Mouse (Mus musculus): ENCODE data around the gene Npr3.

Gene Npr3

GRCm38 (mm10) chr15:11906571-11907531 is at the start of gene Npr3:
Gene Npr3 (minus strand): TSS chr15:11907287.
- DNase-seq (ENCODE audit: low read depth in 2 of 2, low spot score in 2 of 2), result no peak

GRCm38 (mm10) chr15:11956129-11956528 is 49.0 kb upstream of the Npr3 start:
- no peak for DNase-seq (ENCODE audit: low read depth in 2 of 2, low spot score in 2 of 2)

GRCm38 (mm10) chr15:11954190-11954589 is 47.1 kb upstream of the Npr3 start:
- no peak for DNase-seq (ENCODE audit: low read depth in 2 of 2, low spot score in 2 of 2)

GRCm38 (mm10) chr15:11952159-11952558 is 45.1 kb upstream of the Npr3 start:
- no peak for DNase-seq (ENCODE audit: low read depth in 2 of 2, low spot score in 2 of 2)

GRCm38 (mm10) chr15:11951181-11951580 is 44.1 kb upstream of the Npr3 start:
- no peak for DNase-seq (ENCODE audit: low read depth in 2 of 2, low spot score in 2 of 2)

GRCm38 (mm10) chr15:11950144-11950543 is 43.1 kb upstream of the Npr3 start:
- no peak for DNase-seq (ENCODE audit: low read depth in 2 of 2, low spot score in 2 of 2)

GRCm38 (mm10) chr15:11949490-11949889 is 42.4 kb upstream of the Npr3 start:
- DNase-seq (ENCODE audit: low read depth in 2 of 2, low spot score in 2 of 2), result no peak

- DNase-seq (ENCODE audit: low read depth in 2 of 2, low spot score in 2 of 2), result no peak
These were observed 33.8 kb upstream of the Npr3 start for GRCm38 (mm10) chr15:11940855-11941254.

GRCm38 (mm10) chr15:11927742-11928141 is 20.7 kb upstream of the Npr3 start:
- DNase-seq (ENCODE audit: low read depth in 2 of 2, low spot score in 2 of 2), result no peak

- no peak for DNase-seq (ENCODE audit: low read depth in 2 of 2, low spot score in 2 of 2)
These were observed 7.0 kb upstream of the Npr3 start for GRCm38 (mm10) chr15:11914101-11914500.

GRCm38 (mm10) chr15:11909875-11910274 is 2.8 kb upstream of the Npr3 start:
- no peak for DNase-seq (ENCODE audit: low read depth in 2 of 2, low spot score in 2 of 2)

- DNase-seq (ENCODE audit: low read depth in 2 of 2, low spot score in 2 of 2), result no peak
These were observed 1.1 kb upstream of the Npr3 start for GRCm38 (mm10) chr15:11908166-11908565.

- DNase-seq (ENCODE audit: low read depth in 2 of 2, low spot score in 2 of 2), result no peak
These were observed 991 bp downstream of the Npr3 start for GRCm38 (mm10) chr15:11906021-11906570.

GRCm38 (mm10) chr15:11904848-11905672 is 2.0 kb downstream of the Npr3 start:
- no peak for DNase-seq (ENCODE audit: low read depth in 2 of 2, low spot score in 2 of 2)

GRCm38 (mm10) chr15:11904043-11904847 is 2.8 kb downstream of the Npr3 start:
- DNase-seq (ENCODE audit: low read depth in 2 of 2, low spot score in 2 of 2), result no peak

- DNase-seq (ENCODE audit: low read depth in 2 of 2, low spot score in 2 of 2), result no peak
These were observed 3.7 kb downstream of the Npr3 start for GRCm38 (mm10) chr15:11903196-11904042.

GRCm38 (mm10) chr15:11897617-11898016 is 9.5 kb downstream of the Npr3 start:
- no peak for DNase-seq (ENCODE audit: low read depth in 2 of 2, low spot score in 2 of 2)

GRCm38 (mm10) chr15:11897162-11897561 is 9.9 kb downstream of the Npr3 start:
- DNase-seq (ENCODE audit: low read depth in 2 of 2, low spot score in 2 of 2), result no peak

- DNase-seq (ENCODE audit: low read depth in 2 of 2, low spot score in 2 of 2), result no peak
These were observed 13.1 kb downstream of the Npr3 start for GRCm38 (mm10) chr15:11893969-11894368.

- no peak for DNase-seq (ENCODE audit: low read depth in 2 of 2, low spot score in 2 of 2)
These were observed 15.7 kb downstream of the Npr3 start for GRCm38 (mm10) chr15:11891395-11891794.

All from CD8-positive naive resting alpha-beta T cell, adult 2 months (primary cell).